In the genomic region with DNA sequence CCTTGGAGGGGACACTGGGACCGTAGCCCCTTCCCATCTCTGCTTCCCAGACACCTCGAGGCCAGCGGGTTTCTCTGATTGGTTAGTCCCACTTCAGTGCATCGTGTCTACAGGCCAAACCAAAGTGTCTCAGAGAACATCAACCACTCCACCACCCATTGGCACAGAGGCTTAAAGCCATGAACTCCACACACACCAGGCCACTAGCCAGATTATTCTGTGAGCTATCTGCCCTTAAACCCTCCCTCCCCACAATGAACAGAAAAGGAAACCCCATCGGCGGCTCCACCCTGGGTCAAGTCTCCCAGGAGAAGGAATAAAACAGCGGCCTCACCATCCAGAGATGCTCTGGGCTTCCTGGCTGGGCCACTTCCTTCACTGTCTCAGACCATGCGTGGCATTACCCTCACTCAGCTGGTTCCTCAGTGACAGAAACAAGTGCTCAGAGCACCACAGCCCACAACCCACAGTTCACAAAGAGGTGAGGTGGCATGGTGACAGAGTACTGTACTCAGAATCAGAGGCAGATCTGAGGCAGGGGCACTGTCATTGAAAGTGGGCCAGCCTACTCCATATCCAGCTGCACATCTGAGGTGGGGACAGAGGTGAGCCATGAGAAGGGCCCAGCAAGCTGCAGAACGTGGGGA, we compare ENCODE assay signal across 12 mouse cellular contexts.
DNase-seq lines count a peak whose midpoint lies in the region; ATAC-seq and TF ChIP-seq lines count a peak whose summit lies in the region.
"Had no signal": no experiment of that assay in that cellular context is flagged by ENCODE, and none has a peak within 500 bp of the region (broad histone marks: within the 10 kb centered on the region; RNA-seq: fewer than 3 reads in every experiment).

No protein-coding gene starts in this region.

- no peak for TF ChIP-seq POLR2A in liver, adult 2 months (IDR thresholded peaks at IDR 0.05; ENCODE audit: extremely low read depth, insufficient read depth, low read length)

- no peak overlapping the region for H3K4me2 ChIP-seq in liver, embryonic 12.5 days
- H3K4me2 ChIP-seq: limb, embryonic 12.5 days had no signal

- H3K9me3 ChIP-seq in liver, embryonic 12.5 days (replicated peaks), result no peaks in the 10 kb centered on the region
- H3K9me3 ChIP-seq: limb, embryonic 12.5 days had no signal

- H3K27ac ChIP-seq in liver, adult 2 months (replicated peaks; ENCODE audit: insufficient read depth, low read depth, low read length), result no peak overlapping the region
- H3K27ac ChIP-seq in liver, embryonic 12.5 days, result no peak overlapping the region
- H3K27ac ChIP-seq: limb, embryonic 12.5 days had no signal

- H3K36me3 ChIP-seq in liver, adult 2 months (ENCODE audit: control insufficient read depth, insufficient read depth, low read length), result no peaks in the 10 kb centered on the region
- H3K36me3 ChIP-seq in liver, embryonic 12.5 days, result 0 out of 2 replicates have a peak, but pooled peaks cover 8% of the 10 kb centered on the region
- H3K36me3 ChIP-seq: limb, embryonic 12.5 days had no signal

- peaks cover 57% of the 10 kb centered on the region for H3K79me2 ChIP-seq in liver, adult 2 months (ENCODE audit: control insufficient read depth, insufficient read depth, low read length)

- no peak for TF ChIP-seq CTCF in liver, adult 2 months (IDR thresholded peaks at IDR 0.05; ENCODE audit: low read depth, low read length)

- H3K4me3 ChIP-seq in liver, adult 2 months (ENCODE audit: insufficient read depth, low read depth, low read length), result no peak overlapping the region
- H3K4me3 ChIP-seq in liver, embryonic 12.5 days, result no peak overlapping the region
- H3K4me3 ChIP-seq: limb, embryonic 12.5 days had no signal

- H3K4me1 ChIP-seq in liver, adult 2 months (ENCODE audit: control insufficient read depth, insufficient read depth, low read length), result peaks cover 12% of the 10 kb centered on the region; the same call in 1 of the 2 replicates
- H3K4me1 ChIP-seq in liver, embryonic 12.5 days, result peaks cover 88% of the 10 kb centered on the region

- no peak for ATAC-seq in liver, embryonic 12.5 days
- peak; percentile 12 for ATAC-seq in granulocyte monocyte progenitor cell, adult 5-6 weeks (replicated peaks; ENCODE audit: poor library complexity, severe bottlenecking)
- ATAC-seq in megakaryocyte-erythroid progenitor cell, adult 5-6 weeks (replicated peaks; ENCODE audit: low FRiP score, low TSS enrichment, poor library complexity, severe bottlenecking), result 0 out of 2 replicates have a peak, but pooled peaks have one; percentile 12

- H3K9ac ChIP-seq in liver, adult 2 months (ENCODE audit: low read depth, low read length), result no peak overlapping the region
- no peak overlapping the region for H3K9ac ChIP-seq in liver, embryonic 12.5 days
- H3K9ac ChIP-seq: limb, embryonic 12.5 days had no signal

- H3K27me3 ChIP-seq in liver, adult 2 months (ENCODE audit: control insufficient read depth, insufficient read depth, low read length), result no peaks in the 10 kb centered on the region
- no peaks in the 10 kb centered on the region for H3K27me3 ChIP-seq in liver, embryonic 12.5 days (replicated peaks)
- H3K27me3 ChIP-seq: limb, embryonic 12.5 days had no signal

- DNase-seq in adrenal gland, postnatal 10 days, result peak; percentile 32
- DNase-seq in adrenal gland, postnatal 36 days, result no peak
- DNase-seq in liver, adult 2 months (ENCODE audit: extremely low read depth, low read depth, low spot score), result peak; percentile 63
- no peak for DNase-seq in right cerebral cortex, adult 2 months (ENCODE audit: low spot score in 2 of 2)
- no peak for DNase-seq in cerebellum, adult 9-10 months
- DNase-seq: adrenal gland, adult 2 months; kidney, adult 18-20 months; lung, postnatal 14 days had no signal

- 58% methylated on average over 9 of the region's 9 CpGs for WGBS in liver, adult 2 months
- 59% methylated on average over 9 of the region's 9 CpGs for WGBS in liver, embryonic 12.5 days (ENCODE audit: insufficient replicate concordance)

Comparison
In these comparisons a context has a peak if more than half of its experiments do, and no peak if none do; other contexts are left out.
1. DNase-seq: peak in adrenal gland, postnatal 10 days (single experiment) and liver, adult 2 months (single experiment); none in adrenal gland, postnatal 36 days (0 of 2), right cerebral cortex, adult 2 months (0 of 2) and cerebellum, adult 9-10 months (single experiment).